Mouse (Mus musculus) cerebellum, postnatal 10 days (tissue): ENCODE results near the gene R3hdml.
A peak's percentile ranks its signal among the peaks of the same experiment; 100 is the strongest.

Source experiments
- DNase-seq, 2 experiments: peaks; one replicate each; pipeline ENCODE4 v3.0.0; 2021; ENCODE audit warnings: mixed read lengths in 2 of 2

Gene R3hdml

GRCm38 (mm10) chr2:163541568-163542182, 49.6 kb downstream of the R3hdml start:
- peak in 1 of 2 experiments; percentile 15 for DNase-seq

GRCm38 (mm10) chr2:163542674-163543073, 50.6 kb downstream of the R3hdml start:
- no peak for DNase-seq

GRCm38 (mm10) chr2:163546623-163547318, 54.7 kb downstream of the R3hdml start:
- DNase-seq: no peak

- DNase-seq: no peak
Measured at GRCm38 (mm10) chr2:163548822-163549221, 56.7 kb downstream of the R3hdml start.

- peak in 1 of 2 experiments; percentile 22 for DNase-seq
Measured at GRCm38 (mm10) chr2:163549786-163550185, 57.7 kb downstream of the R3hdml start.
